15 mouse cellular contexts compared by ENCODE assay signal in genomic region chr17:26970221-26970620, GRCm38 (mm10).
"Had no signal": no experiment of that assay in that cellular context is flagged by ENCODE, and none has a peak within 500 bp of the region (broad histone marks: within the 10 kb centered on the region; RNA-seq: fewer than 3 reads in every experiment).

No protein-coding gene starts in this region.

- H3K27me3 ChIP-seq: liver, embryonic 13.5 days; midbrain, embryonic 13.5 days; neural tube, embryonic 13.5 days had no signal

- H3K4me3 ChIP-seq: liver, embryonic 13.5 days; midbrain, embryonic 10.5 days; midbrain, embryonic 13.5 days; myocyte; neural tube, embryonic 13.5 days had no signal

- H3K4me2 ChIP-seq: liver, embryonic 13.5 days; midbrain, embryonic 13.5 days; neural tube, embryonic 13.5 days had no signal

- H3K9ac ChIP-seq: liver, embryonic 13.5 days; midbrain, embryonic 13.5 days; neural tube, embryonic 13.5 days had no signal

- ATAC-seq: intestine, postnatal 0 days; midbrain, embryonic 13.5 days; midbrain, embryonic 16.5 days had no signal

- DNase-seq: kidney, adult 2 months; kidney, postnatal 10 days; kidney, postnatal 36 days; left cerebral cortex, postnatal 4 days; liver, embryonic 13.5 days; lung, adult 2 months; lung, postnatal 14 days; lung, postnatal 4 days; retina, postnatal 1 day had no signal

- H3K9me3 ChIP-seq: liver, embryonic 13.5 days; midbrain, embryonic 10.5 days; midbrain, embryonic 13.5 days; neural tube, embryonic 13.5 days had no signal

- H3K27ac ChIP-seq: liver, embryonic 13.5 days; midbrain, embryonic 10.5 days; midbrain, embryonic 13.5 days; neural tube, embryonic 13.5 days had no signal
